Mouse (Mus musculus): ENCODE results near the gene L3mbtl3.

DNA sequence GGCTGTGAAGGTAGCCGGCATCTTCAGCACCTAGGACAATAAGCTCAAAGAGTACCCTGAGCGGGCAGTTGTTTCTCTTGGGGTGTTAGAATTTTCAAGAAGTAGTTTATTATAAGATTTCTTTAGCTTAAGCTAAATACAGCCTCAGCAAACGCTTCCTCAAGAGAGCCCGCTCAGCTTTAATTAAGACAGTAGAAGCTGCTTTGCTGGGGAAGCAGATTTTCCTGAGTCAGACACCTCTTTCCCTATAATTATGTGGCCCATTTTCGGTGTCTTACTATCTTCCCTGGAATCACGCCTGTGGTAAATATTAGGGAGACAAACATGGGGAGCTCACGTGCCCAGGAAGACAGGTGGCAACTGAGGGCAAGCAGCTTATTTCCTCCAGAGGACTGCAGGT, 88.6 kb downstream of the L3mbtl3 start:
- TF ChIP-seq CTCF (IDR thresholded peaks at IDR 0.05; ENCODE audit: insufficient read depth, low read depth, low read length) (no peak), POLR2A (IDR thresholded peaks at IDR 0.05; ENCODE audit: insufficient read depth, low read depth, low read length) (no peak)
